Mouse (Mus musculus) C2C12 (cell line): ENCODE results near the gene Crtc1.

ENCODE experiments used
- CTCF ChIP-seq: IDR thresholded peaks from one replicate; pipeline ENCODE4 v1.5.1; 2011; ENCODE audit not compliant: control insufficient read depth, insufficient read depth, insufficient read length
- MYOD1 ChIP-seq: IDR thresholded peaks from one replicate; pipeline ENCODE4 v1.6.1; 2011; ENCODE audit warnings: low read depth; ENCODE audit not compliant: control insufficient read depth, insufficient read length

DNA sequence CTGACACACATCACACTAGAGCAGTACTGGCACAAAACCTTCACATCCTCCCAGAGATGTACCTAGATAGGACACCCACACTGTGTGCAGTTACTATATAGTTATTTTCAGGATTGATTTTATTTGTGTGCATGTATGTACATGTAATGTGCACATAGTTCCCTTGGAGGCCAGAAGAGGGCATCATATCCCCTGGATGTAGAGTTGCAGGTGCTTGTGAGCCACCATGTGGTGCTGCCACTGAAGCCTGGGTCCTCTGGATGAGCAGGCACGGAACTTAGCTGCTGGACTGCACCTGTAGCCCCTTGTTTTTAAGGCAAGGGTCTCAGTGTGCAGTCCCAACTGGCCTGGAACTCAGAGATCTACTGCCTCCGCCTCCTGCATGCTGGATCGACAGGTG, 35.2 kb downstream of the Crtc1 start:
- no peak for TF ChIP-seq MYOD1
- no peak for TF ChIP-seq CTCF
